Mouse (Mus musculus) kidney, adult 18-20 months (tissue): ENCODE results near the gene Snx29.
"Not testable (repeated sequence)": the region's sequence is repeated elsewhere in the genome, so short reads cannot be mapped to it uniquely, and the experiment has no call there.

Source experiments
- DNase-seq: peaks from one replicate; pipeline ENCODE4 v3.0.0; 2021

The Snx29 gene

GRCm38 (mm10) chr16:11541769-11542168 lies 219.1 kb downstream of the Snx29 start:
- DNase-seq, result no peak

GRCm38 (mm10) chr16:11550043-11550725 lies 227.5 kb downstream of the Snx29 start:
- no peak for DNase-seq

- DNase-seq, result no peak
Measured at GRCm38 (mm10) chr16:11561714-11562113, 239.0 kb downstream of the Snx29 start.

- DNase-seq, result peak; percentile 20
Measured at GRCm38 (mm10) chr16:11563846-11564245, 241.1 kb downstream of the Snx29 start.

- no peak for DNase-seq
Measured at GRCm38 (mm10) chr16:11565126-11565525, 242.4 kb downstream of the Snx29 start.

- no peak for DNase-seq
Measured at GRCm38 (mm10) chr16:11567594-11567993, 244.9 kb downstream of the Snx29 start.

GRCm38 (mm10) chr16:11568095-11568494 lies 245.4 kb downstream of the Snx29 start:
- no peak for DNase-seq

GRCm38 (mm10) chr16:11568601-11569000 lies 245.9 kb downstream of the Snx29 start:
- DNase-seq, result no peak

GRCm38 (mm10) chr16:11569127-11569526 lies 246.4 kb downstream of the Snx29 start:
- DNase-seq, result no peak

GRCm38 (mm10) chr16:11570072-11570471 lies 247.4 kb downstream of the Snx29 start:
- no peak for DNase-seq

- DNase-seq, result no peak
Measured at GRCm38 (mm10) chr16:11574517-11574916, 251.8 kb downstream of the Snx29 start.

DNA sequence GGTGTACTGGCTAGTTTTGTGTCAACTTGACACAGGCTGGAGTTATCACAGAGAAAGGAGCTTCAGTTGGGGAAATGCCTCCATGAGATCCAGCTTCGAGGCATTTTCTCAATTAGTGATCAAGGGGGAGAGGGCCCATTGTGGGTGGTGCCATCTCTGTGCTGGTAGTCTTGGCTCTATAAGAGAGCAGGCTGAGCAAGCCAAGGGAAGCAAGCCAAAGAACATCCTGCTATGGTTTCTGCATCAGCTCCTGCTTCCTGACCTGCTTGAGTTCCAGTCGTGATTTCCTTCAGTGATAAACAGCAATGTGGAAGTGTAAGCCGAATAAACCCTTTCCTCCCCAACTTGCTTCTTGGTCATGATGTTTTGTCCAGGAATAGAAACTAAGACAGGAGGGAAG lies 253.0 kb downstream of the Snx29 start:
- DNase-seq, result not testable (repeated sequence)

- DNase-seq, result no peak
Measured at GRCm38 (mm10) chr16:11577541-11578255, 255.0 kb downstream of the Snx29 start.

GRCm38 (mm10) chr16:11579676-11580098 lies 257.0 kb downstream of the Snx29 start:
- DNase-seq, result peak; percentile 35

GRCm38 (mm10) chr16:11583941-11584639 lies 261.4 kb downstream of the Snx29 start:
- no peak for DNase-seq

DNA sequence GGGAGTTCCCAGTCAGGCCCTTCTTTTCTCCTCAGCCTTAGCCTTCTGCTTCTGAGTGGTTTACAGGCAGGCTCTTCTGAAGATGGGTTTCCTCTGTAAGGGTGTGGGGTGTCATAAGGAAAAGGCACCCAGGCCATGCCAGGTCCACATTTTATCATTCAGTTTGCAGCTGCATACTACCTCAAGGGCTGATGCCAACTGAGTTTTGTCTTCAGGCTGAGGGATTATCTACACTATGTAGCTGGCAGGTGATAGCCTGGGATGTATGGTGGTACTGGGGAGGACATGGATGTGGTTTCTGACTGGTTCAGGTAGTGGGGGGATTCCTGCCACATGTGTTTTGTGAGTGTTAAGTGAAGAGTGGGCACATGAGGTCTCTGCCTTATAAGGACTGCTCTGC lies 266.0 kb downstream of the Snx29 start:
- no peak for DNase-seq

GRCm38 (mm10) chr16:11589336-11589735 lies 266.6 kb downstream of the Snx29 start:
- DNase-seq, result no peak

GRCm38 (mm10) chr16:11589782-11590695 lies 267.3 kb downstream of the Snx29 start:
- no peak for DNase-seq

- no peak for DNase-seq
Measured at GRCm38 (mm10) chr16:11596599-11596998, 273.9 kb downstream of the Snx29 start.

GRCm38 (mm10) chr16:11597769-11598168 lies 275.1 kb downstream of the Snx29 start:
- no peak for DNase-seq

GRCm38 (mm10) chr16:11599523-11599922 lies 276.8 kb downstream of the Snx29 start:
- DNase-seq, result no peak

DNA sequence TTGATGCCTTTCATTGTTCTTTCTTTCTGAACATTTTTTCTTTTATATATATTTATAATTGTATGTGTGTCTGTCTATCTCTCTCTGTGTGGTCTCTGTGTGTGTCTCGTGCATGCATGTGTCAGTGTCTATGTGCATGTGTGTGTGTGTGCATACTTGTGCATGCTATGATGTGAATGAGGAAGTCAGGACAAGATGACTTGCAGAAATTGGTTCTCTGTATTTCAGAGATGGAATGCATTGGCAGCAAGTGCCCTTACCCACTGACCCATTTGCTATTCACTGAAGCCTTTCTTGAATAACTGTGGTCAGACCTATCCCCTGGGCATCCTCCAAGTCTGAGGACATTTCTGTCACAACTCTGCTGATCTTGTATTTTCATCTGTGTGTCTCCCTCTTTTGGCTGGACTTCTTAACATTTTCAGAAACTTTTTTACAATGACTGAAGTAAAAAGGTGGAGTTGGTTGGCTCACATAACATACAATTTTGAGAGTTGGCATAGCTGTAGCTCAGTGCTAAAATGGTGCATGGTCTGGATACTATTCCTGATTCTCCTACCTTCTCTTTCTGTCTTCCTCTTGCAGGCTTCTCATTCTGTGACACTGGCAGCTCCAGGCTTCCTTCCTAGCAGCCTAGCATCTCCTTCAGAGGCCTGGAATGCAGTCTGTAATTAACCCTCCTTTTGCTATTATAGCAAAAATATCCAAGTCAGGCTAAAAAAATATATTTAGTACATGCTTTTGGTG lies 278.8 kb downstream of the Snx29 start:
- no peak for DNase-seq
